In genomic region chr12:102395998-102396991, GRCm38 (mm10) we compare ENCODE assay signal across 14 mouse cellular contexts. TPM values are rescaled to one million over a fixed set of nuclear protein-coding genes. Genes with fewer than 3 reads are reported as not detected.
A peak's percentile ranks its signal among the peaks of the same experiment; 100 is the strongest.
DNase-seq lines count a peak whose midpoint lies in the region; ATAC-seq and TF ChIP-seq lines count a peak whose summit lies in the region.
"Had no signal": no experiment of that assay in that cellular context is flagged by ENCODE, and none has a peak within 500 bp of the region (broad histone marks: within the 10 kb centered on the region; RNA-seq: fewer than 3 reads in every experiment).

No protein-coding gene starts in this region.

- no peak overlapping the region for H3K4me2 ChIP-seq in kidney, postnatal 0 days (ENCODE audit: low read length)
- no peak overlapping the region for H3K4me2 ChIP-seq in kidney, embryonic 14.5 days (replicated peaks; ENCODE audit: low read depth, low read length)
- no peak overlapping the region for H3K4me2 ChIP-seq in midbrain, embryonic 13.5 days (replicated peaks)
- H3K4me2 ChIP-seq in midbrain, embryonic 15.5 days, result no peak overlapping the region
- no peak overlapping the region for H3K4me2 ChIP-seq in embryonic facial prominence, embryonic 13.5 days
- no peak overlapping the region for H3K4me2 ChIP-seq in stomach, embryonic 14.5 days (replicated peaks; ENCODE audit: low read depth, low read length)
- H3K4me2 ChIP-seq: limb, embryonic 13.5 days had no signal

- no peaks in the 10 kb centered on the region for H3K27me3 ChIP-seq in kidney, postnatal 0 days (ENCODE audit: insufficient read depth, low read length)
- H3K27me3 ChIP-seq in kidney, embryonic 14.5 days (ENCODE audit: control insufficient read depth, insufficient read depth, low read length), result no peaks in the 10 kb centered on the region
- peaks cover 33% of the 10 kb centered on the region for H3K27me3 ChIP-seq in midbrain, embryonic 13.5 days
- no peaks in the 10 kb centered on the region for H3K27me3 ChIP-seq in midbrain, embryonic 15.5 days (replicated peaks)
- no peaks in the 10 kb centered on the region for H3K27me3 ChIP-seq in embryonic facial prominence, embryonic 13.5 days
- H3K27me3 ChIP-seq in stomach, embryonic 14.5 days (ENCODE audit: control insufficient read depth, insufficient read depth, low read length), result no peaks in the 10 kb centered on the region
- H3K27me3 ChIP-seq: limb, embryonic 13.5 days; Patski had no signal

- WGBS in kidney, postnatal 0 days, result 48% methylated on average over 19 of the region's 19 CpGs
- 58% methylated on average over 19 of the region's 19 CpGs for WGBS in kidney, embryonic 14.5 days
- WGBS in midbrain, embryonic 13.5 days, result 36% methylated on average over 19 of the region's 19 CpGs
- WGBS in midbrain, embryonic 15.5 days, result 34% methylated on average over 19 of the region's 19 CpGs
- 50% methylated on average over 19 of the region's 19 CpGs for WGBS in embryonic facial prominence, embryonic 13.5 days
- 47% methylated on average over 19 of the region's 19 CpGs for WGBS in stomach, embryonic 14.5 days

- DNase-seq in kidney, postnatal 0 days (ENCODE audit: low spot score), result peak; percentile 8
- no peak for DNase-seq in spleen, postnatal 10 days (ENCODE audit: low spot score in 2 of 2)
- no peak for DNase-seq in spleen, adult 12 weeks (ENCODE audit: low spot score)
- DNase-seq: adrenal gland, adult 2 months; gastrocnemius, postnatal 36 days; kidney, adult 18-20 months; layer of hippocampus, postnatal 36 days had no signal

- no peaks in the 10 kb centered on the region for H3K9me3 ChIP-seq in kidney, postnatal 0 days (replicated peaks; ENCODE audit: low read length)
- no peaks in the 10 kb centered on the region for H3K9me3 ChIP-seq in kidney, embryonic 14.5 days (ENCODE audit: control insufficient read depth, low read length)
- no peaks in the 10 kb centered on the region for H3K9me3 ChIP-seq in midbrain, embryonic 13.5 days
- H3K9me3 ChIP-seq in midbrain, embryonic 15.5 days, result no peaks in the 10 kb centered on the region
- no peaks in the 10 kb centered on the region for H3K9me3 ChIP-seq in embryonic facial prominence, embryonic 13.5 days
- H3K9me3 ChIP-seq in stomach, embryonic 14.5 days (ENCODE audit: control insufficient read depth, low read depth, low read length), result no peaks in the 10 kb centered on the region
- H3K9me3 ChIP-seq: limb, embryonic 13.5 days had no signal

- H3K9ac ChIP-seq in kidney, postnatal 0 days (ENCODE audit: low read depth, low read length), result no peak overlapping the region
- H3K9ac ChIP-seq in kidney, embryonic 14.5 days (ENCODE audit: low read depth, low read length), result no peak overlapping the region
- no peak overlapping the region for H3K9ac ChIP-seq in midbrain, embryonic 13.5 days (replicated peaks)
- H3K9ac ChIP-seq in midbrain, embryonic 15.5 days, result no peak overlapping the region
- no peak overlapping the region for H3K9ac ChIP-seq in embryonic facial prominence, embryonic 13.5 days
- H3K9ac ChIP-seq in stomach, embryonic 14.5 days (replicated peaks; ENCODE audit: low read depth, low read length), result no peak overlapping the region
- H3K9ac ChIP-seq: limb, embryonic 13.5 days had no signal

- no peak overlapping the region for H3K4me3 ChIP-seq in kidney, postnatal 0 days (replicated peaks; ENCODE audit: low read depth, low read length)
- H3K4me3 ChIP-seq in kidney, embryonic 14.5 days (ENCODE audit: low read length), result no peak overlapping the region
- H3K4me3 ChIP-seq in midbrain, embryonic 13.5 days (replicated peaks), result no peak overlapping the region
- no peak overlapping the region for H3K4me3 ChIP-seq in midbrain, embryonic 15.5 days
- no peak overlapping the region for H3K4me3 ChIP-seq in embryonic facial prominence, embryonic 13.5 days
- no peak overlapping the region for H3K4me3 ChIP-seq in stomach, embryonic 14.5 days (ENCODE audit: low read depth, low read length)
- H3K4me3 ChIP-seq: limb, embryonic 13.5 days had no signal

- TF ChIP-seq CTCF in kidney, postnatal 0 days (IDR thresholded peaks at IDR 0.05; ENCODE audit: low read depth), result no peak

- no peaks in the 10 kb centered on the region for H3K4me1 ChIP-seq in kidney, postnatal 0 days (replicated peaks; ENCODE audit: insufficient read depth, low read length)
- 0 out of 2 replicates have a peak, but pooled peaks cover 3% of the 10 kb centered on the region for H3K4me1 ChIP-seq in kidney, embryonic 14.5 days (ENCODE audit: control insufficient read depth, insufficient read depth, low read length)
- peaks cover 10% of the 10 kb centered on the region for H3K4me1 ChIP-seq in midbrain, embryonic 13.5 days (replicated peaks)
- no peaks in the 10 kb centered on the region for H3K4me1 ChIP-seq in midbrain, embryonic 15.5 days
- H3K4me1 ChIP-seq in embryonic facial prominence, embryonic 13.5 days, result 0 out of 2 replicates have a peak, but pooled peaks cover 3% of the 10 kb centered on the region
- 0 out of 2 replicates have a peak, but pooled peaks cover 6% of the 10 kb centered on the region for H3K4me1 ChIP-seq in stomach, embryonic 14.5 days (ENCODE audit: control insufficient read depth, insufficient read depth, low read length)
- H3K4me1 ChIP-seq: limb, embryonic 13.5 days had no signal

- ATAC-seq in kidney, postnatal 0 days (replicated peaks; ENCODE audit: low FRiP score, low read depth), result no peak
- no peak for ATAC-seq in kidney, embryonic 14.5 days (ENCODE audit: low FRiP score, low TSS enrichment)
- peak; percentile 39; the same call in 1 of the 2 replicates for ATAC-seq in midbrain, embryonic 13.5 days
- ATAC-seq in midbrain, embryonic 15.5 days (replicated peaks), result no peak
- ATAC-seq in embryonic facial prominence, embryonic 13.5 days (ENCODE audit: insufficient number of reproducible peaks, insufficient read depth, low FRiP score, low TSS enrichment, low read depth), result no peak
- no peak for ATAC-seq in stomach, embryonic 14.5 days (ENCODE audit: insufficient number of reproducible peaks, insufficient read depth, low FRiP score, low read depth)
- ATAC-seq: Patski had no signal

- no peak overlapping the region for H3K27ac ChIP-seq in kidney, postnatal 0 days
- H3K27ac ChIP-seq in kidney, embryonic 14.5 days (ENCODE audit: low read depth, low read length), result no peak overlapping the region
- H3K27ac ChIP-seq in midbrain, embryonic 13.5 days, result no peak overlapping the region
- no peak overlapping the region for H3K27ac ChIP-seq in midbrain, embryonic 15.5 days
- 0 out of 2 replicates have a peak overlapping the region, but pooled peaks have one; percentile 16 for H3K27ac ChIP-seq in embryonic facial prominence, embryonic 13.5 days
- peak overlapping the region; percentile 10; the same call in 1 of the 2 replicates for H3K27ac ChIP-seq in stomach, embryonic 14.5 days (ENCODE audit: low read length)
- H3K27ac ChIP-seq: limb, embryonic 13.5 days had no signal

- peaks cover 21% of the 10 kb centered on the region for H3K36me3 ChIP-seq in kidney, postnatal 0 days (ENCODE audit: insufficient read depth, low read length)
- peaks cover 16% of the 10 kb centered on the region; the same call in 1 of the 2 replicates for H3K36me3 ChIP-seq in kidney, embryonic 14.5 days (ENCODE audit: control insufficient read depth, insufficient read depth, low read length)
- peaks cover 48% of the 10 kb centered on the region for H3K36me3 ChIP-seq in midbrain, embryonic 13.5 days
- H3K36me3 ChIP-seq in midbrain, embryonic 15.5 days (replicated peaks), result peaks cover 6% of the 10 kb centered on the region; the same call in 1 of the 2 replicates
- peaks cover 52% of the 10 kb centered on the region for H3K36me3 ChIP-seq in embryonic facial prominence, embryonic 13.5 days
- peaks cover 8% of the 10 kb centered on the region for H3K36me3 ChIP-seq in stomach, embryonic 14.5 days (ENCODE audit: control insufficient read depth, insufficient read depth, low read length)

RNA-seq across cellular contexts. Expression of gene Lgmn, which starts 43.3 kb away (rescaled TPM):
- polyA plus RNA-seq in kidney, postnatal 0 days (2015; fragmentation: Nextera tagmentation; extraction: Ambion mirVana), result 286 and 302 TPM in 2 replicates
- 79.0 and 95.4 TPM in 2 replicates for polyA plus RNA-seq in kidney, embryonic 14.5 days (2014; fragmentation: Nextera tagmentation; extraction: Ambion mirVana)
- 55.9 and 64.7 TPM in 2 replicates for polyA plus RNA-seq in midbrain, embryonic 13.5 days (2015; fragmentation: Nextera tagmentation; extraction: Ambion mirVana)
- 87.7 and 89.9 TPM in 2 replicates for polyA plus RNA-seq in midbrain, embryonic 15.5 days (2015; fragmentation: Nextera tagmentation; extraction: Ambion mirVana)
- polyA plus RNA-seq in embryonic facial prominence, embryonic 13.5 days (2015; fragmentation: Nextera tagmentation; extraction: Ambion mirVana), result 76.9 and 81.4 TPM in 2 replicates
- polyA plus RNA-seq in stomach, embryonic 14.5 days (2014; fragmentation: Nextera tagmentation; extraction: Ambion mirVana), result 84.7 and 90.1 TPM in 2 replicates

Comparison
In these comparisons a context has a peak if more than half of its experiments do, and no peak if none do; other contexts are left out.
1. H3K27ac ChIP-seq: peak in embryonic facial prominence, embryonic 13.5 days (single experiment) and stomach, embryonic 14.5 days (single experiment); none in kidney, postnatal 0 days (single experiment), kidney, embryonic 14.5 days (single experiment), midbrain, embryonic 13.5 days (single experiment) and midbrain, embryonic 15.5 days (single experiment).